Mouse (Mus musculus) embryonic facial prominence, embryonic 15.5 days (tissue): ENCODE data around the gene Hspa1a. TPM values are rescaled to one million over a fixed set of nuclear protein-coding genes. Genes with fewer than 3 reads are reported as not detected.
"Not testable (repeated sequence)": the region's sequence is repeated elsewhere in the genome, so short reads cannot be mapped to it uniquely, and the experiment has no call there.

Experiments used
- ATAC-seq: fragments of 200-750 bp; cut with Nextera tagmentation; 2 replicates; pipeline ENCODE4 v1.8.0; 2017; ENCODE audit warnings: low read depth, moderate TSS enrichment; ENCODE audit not compliant: insufficient number of reproducible peaks, low FRiP score, low TSS enrichment
- H3K27ac ChIP-seq: fragments of 300-500 bp; sonication (generic); replicated peaks from 2 replicates; pipeline ENCODE4 v1.5.1; 2015; ENCODE audit warnings: mild to moderate bottlenecking, inconsistent platforms
- H3K27me3 ChIP-seq: fragments of 300-500 bp; sonication (generic); 2 replicates; pipeline ENCODE4 v1.6.1; 2015; ENCODE audit warnings: inconsistent platforms
- H3K36me3 ChIP-seq: fragments of 300-500 bp; sonication (generic); 2 replicates; pipeline ENCODE4 v1.6.1; 2015; ENCODE audit warnings: mild to moderate bottlenecking, inconsistent platforms
- H3K4me1 ChIP-seq: fragments of 300-500 bp; sonication (generic); 2 replicates; pipeline ENCODE4 v1.6.1; 2015; ENCODE audit warnings: inconsistent platforms
- H3K4me2 ChIP-seq: fragments of 300-500 bp; sonication (generic); replicated peaks from 2 replicates; pipeline ENCODE4 v1.6.1; 2015; ENCODE audit warnings: mild to moderate bottlenecking, inconsistent platforms
- H3K4me3 ChIP-seq: fragments of 300-500 bp; sonication (generic); replicated peaks from 2 replicates; pipeline ENCODE4 v1.5.1; 2015; ENCODE audit warnings: mild to moderate bottlenecking, inconsistent platforms
- H3K9ac ChIP-seq: fragments of 300-500 bp; sonication (generic); 2 replicates; pipeline ENCODE4 v1.6.1; 2015; ENCODE audit warnings: inconsistent platforms
- H3K9me3 ChIP-seq: fragments of 300-500 bp; sonication (generic); replicated peaks from 2 replicates; pipeline ENCODE4 v1.6.1; 2016; ENCODE audit warnings: inconsistent platforms
- WGBS: fragments of 180-500 bp; shearing (Covaris S2); methylation state at CpG from one replicate; pipeline ENCODE4 v1.1.7; 2015; 5-methylcytosine and 5-hydroxymethylcytosine counted together
- polyA plus RNA-seq: library from polyadenylated mRNA; unstranded; fragments of >200 nt; fragmentation: Nextera tagmentation; extraction: Ambion mirVana; gene quantifications from 2 replicates; pipeline ENCODE4 v1.2.1, GENCODE M21; 2015

The Hspa1a gene
- 19.5 and 19.7 TPM in 2 replicates for polyA plus RNA-seq

GRCm38 (mm10) chr17:34972069-34972749 is at the start of gene Hspa1a, which contains the start of gene Hspa1l:
TSS of gene Hspa1a (minus strand) at chr17:34972156.
TSS of gene Hspa1l (plus strand) at chr17:34972703.
- peak within 1 kb of the TSS; percentile 71 for H3K4me2 ChIP-seq
- H3K27ac ChIP-seq, result peak within 1 kb of the TSS; percentile 49; the same call in 1 of the 2 replicates
- not testable (repeated sequence) for H3K9ac ChIP-seq, H3K4me1 ChIP-seq, H3K36me3 ChIP-seq, H3K9me3 ChIP-seq
- under 1% methylated on average over 28 of the region's 33 CpGs for WGBS
- H3K27me3 ChIP-seq, result peaks cover 25% of the 10 kb centered on the region
- ATAC-seq, result peak; percentile 94
- H3K4me3 ChIP-seq, result peak within 1 kb of the TSS; percentile 45

DNA sequence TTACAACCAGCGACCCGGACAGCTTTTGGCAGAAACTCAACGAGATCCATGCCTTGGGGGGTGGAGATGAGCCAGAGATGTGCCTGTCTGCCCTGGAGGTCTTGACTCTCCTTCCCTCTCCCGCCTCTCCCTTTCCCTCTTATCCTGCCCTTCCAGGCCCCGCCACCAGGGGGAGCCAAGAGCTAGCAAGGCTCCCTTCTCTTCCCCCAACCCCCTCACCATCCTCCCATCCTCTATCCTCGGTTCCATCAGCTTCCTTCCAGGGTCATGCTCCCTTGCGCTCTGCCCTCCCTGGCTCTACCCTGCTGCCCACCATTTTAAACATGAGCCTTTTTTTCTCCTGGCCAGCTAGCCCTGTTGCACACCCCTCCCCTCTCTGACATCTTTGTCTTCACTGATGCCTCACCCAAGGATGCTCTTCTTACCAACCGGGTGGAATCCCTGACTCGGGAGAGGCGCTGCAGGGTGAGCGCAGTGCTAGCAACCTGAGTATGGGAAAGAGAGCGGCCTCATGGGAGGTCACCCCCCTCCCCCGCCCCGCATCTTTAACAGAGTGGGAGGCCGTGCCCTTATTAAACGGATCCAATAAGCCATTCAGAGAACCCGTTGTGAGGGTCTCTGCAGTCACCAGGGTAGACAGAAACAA is 49.3 kb upstream of the Hspa1a start:
- WGBS, result 8% methylated on average over 17 of the region's 17 CpGs
- peak; percentile 26; the same call in 1 of the 2 replicates for ATAC-seq
- H3K4me1 ChIP-seq, result peaks cover 32% of the 10 kb centered on the region

GRCm38 (mm10) chr17:35020551-35020950 is 48.6 kb upstream of the Hspa1a start:
- peaks cover 30% of the 10 kb centered on the region for H3K4me1 ChIP-seq
- no peak overlapping the region for H3K4me2 ChIP-seq
- H3K4me3 ChIP-seq, result no peak overlapping the region
- WGBS, result 80% methylated on average over 8 of the region's 8 CpGs
- H3K36me3 ChIP-seq, result peaks cover 13% of the 10 kb centered on the region
- H3K27me3 ChIP-seq, result no peaks in the 10 kb centered on the region
- ATAC-seq, result no peak
- no peaks in the 10 kb centered on the region for H3K9me3 ChIP-seq
- no peak overlapping the region for H3K27ac ChIP-seq
- H3K9ac ChIP-seq, result no peak overlapping the region

More for the DNA sequence above, 49.3 kb upstream of the Hspa1a start:
- 0 out of 2 replicates have a peak overlapping the region, but pooled peaks have one; percentile 2 for H3K4me3 ChIP-seq
- H3K36me3 ChIP-seq, result peaks cover 6% of the 10 kb centered on the region; the same call in 1 of the 2 replicates
- no peaks in the 10 kb centered on the region for H3K9me3 ChIP-seq
- H3K4me2 ChIP-seq, result peak overlapping the region; percentile 28; the same call in 1 of the 2 replicates
- H3K9ac ChIP-seq, result no peak overlapping the region
- no peaks in the 10 kb centered on the region for H3K27me3 ChIP-seq
- no peak overlapping the region for H3K27ac ChIP-seq

DNA sequence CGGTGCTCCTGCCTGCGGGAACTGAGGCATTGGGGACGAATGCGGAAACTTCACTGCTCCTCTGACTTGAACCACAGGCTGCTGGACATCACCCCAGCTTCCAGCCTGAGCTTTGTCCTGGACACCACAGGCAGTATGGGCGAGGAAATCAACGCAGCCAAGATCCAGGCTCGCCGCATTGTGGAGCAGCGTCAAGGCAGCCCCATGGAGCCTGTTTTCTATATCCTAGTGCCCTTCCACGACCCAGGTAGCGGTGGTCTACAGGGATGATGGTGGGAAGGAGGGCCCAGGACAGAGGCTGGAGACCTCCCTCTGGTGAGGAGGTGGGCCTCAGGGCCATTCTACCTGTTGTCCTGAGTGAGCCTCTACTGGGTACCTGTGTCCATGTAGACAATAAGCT is 47.9 kb upstream of the Hspa1a start:
- Histone ChIP-seq H3K4me3 (no peak overlapping the region), H3K9ac (no peak overlapping the region), H3K9me3 (no peaks in the 10 kb centered on the region), H3K27ac (no peak overlapping the region), H3K4me2 (no peak overlapping the region), H3K4me1 (peaks cover 26% of the 10 kb centered on the region), H3K27me3 (no peaks in the 10 kb centered on the region), H3K36me3 (peaks cover 20% of the 10 kb centered on the region)
- no peak for ATAC-seq
- 74% methylated on average over 11 of the region's 11 CpGs for WGBS

GRCm38 (mm10) chr17:35018171-35018570 is 46.2 kb upstream of the Hspa1a start:
- Histone ChIP-seq H3K27me3 (no peaks in the 10 kb centered on the region), H3K27ac (no peak overlapping the region), H3K9me3 (no peaks in the 10 kb centered on the region), H3K4me2 (no peak overlapping the region), H3K4me3 (no peak overlapping the region), H3K36me3 (peaks cover 37% of the 10 kb centered on the region), H3K9ac (no peak overlapping the region), H3K4me1 (peaks cover 20% of the 10 kb centered on the region)
- 63% methylated on average over 3 of the region's 3 CpGs for WGBS
- ATAC-seq, result no peak

- H3K27ac ChIP-seq, result no peak overlapping the region
- WGBS, result 67% methylated on average over 14 of the region's 14 CpGs
- peaks cover 42% of the 10 kb centered on the region for H3K36me3 ChIP-seq
- no peaks in the 10 kb centered on the region for H3K9me3 ChIP-seq
- ATAC-seq, result no peak
- no peaks in the 10 kb centered on the region for H3K27me3 ChIP-seq
- no peak overlapping the region for H3K4me3 ChIP-seq
- no peak overlapping the region for H3K9ac ChIP-seq
- H3K4me1 ChIP-seq, result peaks cover 20% of the 10 kb centered on the region
- no peak overlapping the region for H3K4me2 ChIP-seq
Measured at GRCm38 (mm10) chr17:35017706-35018030, 45.7 kb upstream of the Hspa1a start.

DNA sequence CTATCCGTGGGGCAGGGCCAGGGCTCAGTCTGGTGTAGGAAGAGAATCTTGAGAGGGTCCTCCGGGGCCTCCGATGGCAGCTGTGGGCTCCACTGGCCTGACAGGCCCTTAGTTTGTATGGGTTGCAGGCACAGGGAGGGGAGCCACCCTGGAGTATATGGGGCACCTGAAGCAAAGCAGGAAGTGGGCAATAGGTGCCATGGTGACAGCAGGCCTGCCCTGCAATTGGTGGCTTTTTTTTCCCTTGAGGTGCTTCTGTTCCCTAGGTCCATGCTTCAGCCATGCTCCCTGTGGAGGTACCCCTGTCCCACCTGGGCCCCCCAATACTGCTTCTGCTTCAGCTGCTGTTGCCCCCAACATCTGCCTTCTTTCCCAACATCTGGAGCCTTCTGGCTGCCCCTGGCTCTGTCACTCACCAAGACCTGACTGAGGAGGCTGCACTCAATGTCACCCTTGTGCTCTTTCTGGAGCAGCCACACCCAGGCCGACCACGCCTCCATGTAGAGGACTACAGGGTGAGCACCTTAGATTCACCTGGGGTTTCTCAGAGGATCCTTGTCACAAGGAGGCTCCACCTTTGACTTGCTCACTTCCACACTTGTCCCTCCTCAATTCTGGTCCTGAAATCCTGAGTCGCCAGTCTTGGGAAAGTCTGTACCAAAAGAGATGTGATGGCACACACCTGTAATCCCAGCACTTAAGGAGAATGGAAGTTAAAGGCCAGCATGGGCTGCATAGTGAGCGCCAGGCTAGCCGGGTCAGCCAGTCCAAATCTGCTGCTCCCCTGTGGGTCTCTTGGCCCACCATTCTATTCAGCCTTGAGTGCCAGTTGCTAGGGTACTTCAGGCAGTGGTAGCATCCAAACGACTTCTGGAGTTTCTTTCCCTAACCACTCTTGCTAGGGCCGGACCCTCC is 45.1 kb upstream of the Hspa1a start:
- no peak overlapping the region for H3K4me3 ChIP-seq
- no peaks in the 10 kb centered on the region for H3K27me3 ChIP-seq
- peaks cover 20% of the 10 kb centered on the region for H3K4me1 ChIP-seq
- 76% methylated on average over 10 of the region's 10 CpGs for WGBS
- ATAC-seq, result no peak
- H3K4me2 ChIP-seq, result no peak overlapping the region
- peaks cover 48% of the 10 kb centered on the region for H3K36me3 ChIP-seq
- H3K9ac ChIP-seq, result no peak overlapping the region
- no peak overlapping the region for H3K27ac ChIP-seq
- H3K9me3 ChIP-seq, result no peaks in the 10 kb centered on the region

DNA sequence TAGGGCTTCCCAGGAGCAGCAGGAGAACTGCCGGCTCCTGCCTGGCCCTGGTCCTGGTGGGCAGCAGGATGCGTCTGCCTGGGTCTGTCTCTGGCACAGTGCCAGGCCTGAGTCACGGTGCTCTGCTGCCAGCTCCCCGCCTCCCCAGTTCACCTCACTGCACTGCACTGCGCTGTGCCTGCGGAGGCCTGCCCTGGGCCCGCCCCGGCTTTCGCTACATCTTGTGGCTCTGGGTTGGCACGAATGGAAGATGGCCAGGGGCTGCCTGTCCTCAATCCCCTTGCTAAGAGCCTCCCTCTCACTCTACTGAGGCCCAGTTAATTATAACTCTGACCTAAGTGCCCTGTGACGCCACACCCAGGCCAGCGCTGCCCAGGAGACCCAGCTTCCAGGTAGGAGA is 44.4 kb upstream of the Hspa1a start, which contains the start of gene Vwa7:
Gene Vwa7 (plus strand): TSS at position 204 of the 400 bp plus-strand sequence.
- Histone ChIP-seq H3K4me3 (no peak within 1 kb of the TSS), H3K36me3 (peaks cover 55% of the 10 kb centered on the region), H3K4me1 (peaks cover 17% of the 10 kb centered on the region), H3K4me2 (no peak within 1 kb of the TSS), H3K27ac (no peak within 1 kb of the TSS), H3K9ac (no peak within 1 kb of the TSS), H3K27me3 (no peaks in the 10 kb centered on the region), H3K9me3 (no peaks in the 10 kb centered on the region)
- no peak for ATAC-seq
- WGBS, result 52% methylated on average over 12 of the region's 12 CpGs

GRCm38 (mm10) chr17:35015296-35015695 is 43.3 kb upstream of the Hspa1a start:
- Histone ChIP-seq H3K4me2 (no peak overlapping the region), H3K9ac (no peak overlapping the region), H3K9me3 (no peaks in the 10 kb centered on the region), H3K4me1 (peaks cover 12% of the 10 kb centered on the region), H3K27ac (no peak overlapping the region), H3K27me3 (no peaks in the 10 kb centered on the region), H3K36me3 (peaks cover 66% of the 10 kb centered on the region), H3K4me3 (no peak overlapping the region)
- WGBS, result 94% methylated on average over 16 of the region's 16 CpGs
- ATAC-seq, result no peak

DNA sequence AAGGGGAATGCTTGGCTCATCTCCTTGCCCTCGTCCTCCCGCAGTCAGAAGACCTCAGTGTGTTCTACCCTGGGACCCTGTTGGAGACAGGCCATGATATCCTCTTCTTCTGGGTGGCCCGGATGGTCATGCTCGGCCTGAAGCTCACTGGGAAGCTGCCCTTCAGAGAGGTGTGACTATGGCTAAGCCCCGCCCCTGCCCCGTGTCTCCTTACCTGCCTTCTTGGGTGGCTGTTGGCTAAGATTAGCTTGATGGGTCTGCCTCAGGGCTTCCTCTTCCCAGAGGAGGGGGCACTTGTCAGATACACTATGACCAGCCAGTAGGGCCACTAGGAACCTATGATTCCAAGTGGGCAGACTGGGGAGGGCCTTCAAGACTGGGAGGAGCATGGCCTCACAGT is 41.3 kb upstream of the Hspa1a start:
- Histone ChIP-seq H3K9ac (no peak overlapping the region), H3K27ac (no peak overlapping the region), H3K4me2 (no peak overlapping the region), H3K4me1 (peaks cover 12% of the 10 kb centered on the region), H3K36me3 (peaks cover 86% of the 10 kb centered on the region), H3K27me3 (no peaks in the 10 kb centered on the region), H3K4me3 (no peak overlapping the region), H3K9me3 (no peaks in the 10 kb centered on the region)
- ATAC-seq, result no peak
- WGBS, result 78% methylated on average over 6 of the region's 6 CpGs

GRCm38 (mm10) chr17:35012430-35012829 is 40.5 kb upstream of the Hspa1a start:
- Histone ChIP-seq H3K4me2 (no peak overlapping the region), H3K27me3 (no peaks in the 10 kb centered on the region), H3K9me3 (no peaks in the 10 kb centered on the region), H3K9ac (no peak overlapping the region), H3K36me3 (peaks cover 94% of the 10 kb centered on the region), H3K4me1 (peaks cover 12% of the 10 kb centered on the region), H3K27ac (no peak overlapping the region), H3K4me3 (no peak overlapping the region)
- no peak for ATAC-seq
- WGBS, result 85% methylated on average over 13 of the region's 13 CpGs
